10 mouse cellular contexts compared by ENCODE assay signal in genomic region chr2:4436361-4437231, GRCm38 (mm10).
A peak's percentile ranks its signal among the peaks of the same experiment; 100 is the strongest.
DNase-seq lines count a peak whose midpoint lies in the region; ATAC-seq lines count a peak whose summit lies in the region.
"Had no signal": no experiment of that assay in that cellular context is flagged by ENCODE, and none has a peak within 500 bp of the region (broad histone marks: within the 10 kb centered on the region; RNA-seq: fewer than 3 reads in every experiment).

No protein-coding gene starts in this region.

- no peak overlapping the region for H3K4me3 ChIP-seq in embryonic facial prominence, embryonic 14.5 days (ENCODE audit: low read depth, low read length)
- H3K4me3 ChIP-seq in neural tube, embryonic 13.5 days = no peak overlapping the region
- H3K4me3 ChIP-seq: heart, embryonic 15.5 days; megakaryocyte, embryonic 14.5 days had no signal

- no peaks in the 10 kb centered on the region for H3K27me3 ChIP-seq in embryonic facial prominence, embryonic 14.5 days (replicated peaks; ENCODE audit: control insufficient read depth, insufficient read depth, low read length)
- no peaks in the 10 kb centered on the region for H3K27me3 ChIP-seq in neural tube, embryonic 13.5 days
- H3K27me3 ChIP-seq: heart, embryonic 15.5 days had no signal

- no peak overlapping the region for H3K9ac ChIP-seq in embryonic facial prominence, embryonic 14.5 days (ENCODE audit: low read depth, low read length)
- peak overlapping the region; percentile 47 for H3K9ac ChIP-seq in neural tube, embryonic 13.5 days
- H3K9ac ChIP-seq: heart, embryonic 15.5 days had no signal

- no peak overlapping the region for H3K4me2 ChIP-seq in embryonic facial prominence, embryonic 14.5 days (ENCODE audit: low read depth, low read length)
- H3K4me2 ChIP-seq in neural tube, embryonic 13.5 days = peak overlapping the region; percentile 40
- H3K4me2 ChIP-seq: heart, embryonic 15.5 days had no signal

- no peaks in the 10 kb centered on the region for H3K9me3 ChIP-seq in embryonic facial prominence, embryonic 14.5 days (ENCODE audit: control insufficient read depth, low read length)
- H3K9me3 ChIP-seq in neural tube, embryonic 13.5 days = no peaks in the 10 kb centered on the region
- H3K9me3 ChIP-seq: heart, embryonic 15.5 days had no signal

- peaks cover 17% of the 10 kb centered on the region for H3K4me1 ChIP-seq in embryonic facial prominence, embryonic 14.5 days (ENCODE audit: control insufficient read depth, insufficient read depth, low read length)
- H3K4me1 ChIP-seq in neural tube, embryonic 13.5 days (replicated peaks) = peaks cover 76% of the 10 kb centered on the region

- peak; percentile 67; the same call in 1 of the 2 replicates for ATAC-seq in embryonic facial prominence, embryonic 14.5 days (ENCODE audit: low read depth)
- peak; percentile 91 for ATAC-seq in neural tube, embryonic 13.5 days (ENCODE audit: low read depth)

- peaks cover 19% of the 10 kb centered on the region for H3K36me3 ChIP-seq in embryonic facial prominence, embryonic 14.5 days (ENCODE audit: control insufficient read depth, insufficient read depth, low read length)
- peaks cover 8% of the 10 kb centered on the region for H3K36me3 ChIP-seq in neural tube, embryonic 13.5 days
- H3K36me3 ChIP-seq: heart, embryonic 15.5 days had no signal

- peak; percentile 91 for DNase-seq in heart, adult 11 months
- no peak for DNase-seq in heart, adult 9 months (ENCODE audit: low spot score in 2 of 2)
- DNase-seq in embryonic facial prominence, embryonic 14.5 days (ENCODE audit: low spot score) = peak; percentile 48
- DNase-seq in layer of hippocampus, postnatal 10 days (ENCODE audit: low spot score in 2 of 2) = peak; percentile 39 to 60
- DNase-seq in thymus, postnatal 4 days = no peak
- DNase-seq in kidney, adult 9 months = no peak
- no peak for DNase-seq in urinary bladder, adult 2 months (ENCODE audit: low spot score)

- H3K27ac ChIP-seq in embryonic facial prominence, embryonic 14.5 days (replicated peaks; ENCODE audit: low read depth, low read length) = no peak overlapping the region
- peak overlapping the region; percentile 89 for H3K27ac ChIP-seq in neural tube, embryonic 13.5 days (replicated peaks)
- H3K27ac ChIP-seq: heart, embryonic 15.5 days had no signal

- 47% methylated on average over 19 of the region's 19 CpGs for WGBS in embryonic facial prominence, embryonic 14.5 days
- 14% methylated on average over 19 of the region's 19 CpGs for WGBS in neural tube, embryonic 13.5 days

Comparison
In these comparisons a context has a peak if more than half of its experiments do, and no peak if none do; other contexts are left out.
1. DNase-seq: peak in heart, adult 11 months (single experiment), embryonic facial prominence, embryonic 14.5 days (single experiment) and layer of hippocampus, postnatal 10 days (2 of 2); none in heart, adult 9 months (0 of 2), thymus, postnatal 4 days (single experiment), kidney, adult 9 months (single experiment) and urinary bladder, adult 2 months (single experiment).